Mouse (Mus musculus) left cerebral cortex, adult 6 months (tissue): ENCODE data around the gene Nsmce3. TPM values are rescaled to one million over a fixed set of nuclear protein-coding genes. Genes with fewer than 3 reads are reported as not detected.

Experiments
- long read RNA-seq, 2 experiments: library from polyadenylated mRNA; unstranded; transcript quantifications; one replicate each; pipeline ENCODE4 v2.0.0; 2019 to 2020
- polyA plus RNA-seq: library from polyadenylated mRNA; unstranded; fragments of <200 nt; fragmentation: Nextera tagmentation; gene quantifications from 2 replicates; pipeline ENCODE4 v1.2.3, GENCODE M21; 2021

Gene Nsmce3
- 10.6 and 11.5 TPM in 2 replicates for polyA plus RNA-seq
- long read RNA-seq, experiment 1, full-length matches to known transcripts, result 104 of 104 reads
- long read RNA-seq, experiment 1, partial matches to known transcripts, result 0 of 104 reads
- long read RNA-seq, experiment 1, other reads (novel, unspliced or antisense), result 0 of 104 reads
- long read RNA-seq, experiment 2, full-length matches to known transcripts, result 84 of 84 reads
- long read RNA-seq, experiment 2, partial matches to known transcripts, result 0 of 84 reads
- long read RNA-seq, experiment 2, other reads (novel, unspliced or antisense), result 0 of 84 reads

GRCm38 (mm10) chr7:64872743-64873241 is at the start of gene Nsmce3:
Nsmce3 (minus strand) TSS chr7:64872997.

